Mouse (Mus musculus) kidney, adult 11 months (tissue): ENCODE results near the gene Arf3.

Experiments
- DNase-seq: peaks from one replicate; pipeline ENCODE4 v3.0.0; 2022

The Arf3 gene

GRCm38 (mm10) chr15:98710442-98710841, 52.6 kb downstream of the Arf3 start:
- DNase-seq: no peak

GRCm38 (mm10) chr15:98707766-98708372, 55.1 kb downstream of the Arf3 start, which contains the start of gene Ccdc65:
TSS of gene Ccdc65 (plus strand) at chr15:98708207.
- DNase-seq: peak; percentile 93

- no peak for DNase-seq
Observed at GRCm38 (mm10) chr15:98704312-98704711, 58.7 kb downstream of the Arf3 start.

- peak; percentile 76 for DNase-seq
Observed at GRCm38 (mm10) chr15:98699190-98700105, 63.6 kb downstream of the Arf3 start.

GRCm38 (mm10) chr15:98696216-98696615, 66.8 kb downstream of the Arf3 start:
- DNase-seq: no peak

GRCm38 (mm10) chr15:98695726-98696125, 67.3 kb downstream of the Arf3 start:
- DNase-seq: peak; percentile 86

GRCm38 (mm10) chr15:98692171-98692715, 70.8 kb downstream of the Arf3 start:
- peak; percentile 72 for DNase-seq

GRCm38 (mm10) chr15:98691486-98692147, 71.4 kb downstream of the Arf3 start:
- DNase-seq: peak; percentile 35

GRCm38 (mm10) chr15:98689682-98690081, 73.3 kb downstream of the Arf3 start:
- DNase-seq: no peak
